Mouse (Mus musculus) CH12.LX (cell line): ENCODE data around the gene Gm10644. TPM values are rescaled to one million over a fixed set of nuclear protein-coding genes. Genes with fewer than 3 reads are reported as not detected.

ENCODE experiments used
- DNase-seq: peaks from one replicate; pipeline ENCODE4 v3.0.0-alpha.2; 2013; ENCODE audit errors: extremely low read depth
- H3K27ac ChIP-seq: 2 replicates; pipeline ENCODE4 v1.5.1; 2012; ENCODE audit warnings: low read depth, mild to moderate bottlenecking, control low read depth, moderate library complexity; ENCODE audit not compliant: insufficient read depth
- H3K27me3 ChIP-seq: replicated peaks from 2 replicates; pipeline ENCODE3; 2012; ENCODE audit warnings: inconsistent platforms
- H3K36me3 ChIP-seq, 2 experiments: replicated peaks in 1 of 2; 2 replicates each; pipeline versions ENCODE3 to v1.6.1; 2012; ENCODE audit warnings: inconsistent platforms in 1 of 2, low read length in 1 of 2, mild to moderate bottlenecking in 1 of 2, mixed read lengths in 1 of 2, moderate library complexity in 1 of 2; ENCODE audit not compliant: control insufficient read depth in 1 of 2, insufficient read depth in 1 of 2
- H3K4me1 ChIP-seq, 2 experiments: 2 replicates each; pipeline ENCODE4 v1.6.1; 2012; ENCODE audit warnings: inconsistent platforms in 1 of 2, moderate library complexity in 1 of 2; ENCODE audit not compliant: insufficient read depth in 2 of 2, control insufficient read depth in 1 of 2
- H3K4me2 ChIP-seq: 2 replicates; pipeline ENCODE4 v1.6.1; 2012; ENCODE audit warnings: low read depth, mild to moderate bottlenecking, control low read depth; ENCODE audit not compliant: poor library complexity, insufficient read depth, severe bottlenecking
- H3K4me3 ChIP-seq, 3 experiments: fragments of 150-350 bp in 1 of 3; sonication (generic) in 1 of 3; replicated peaks in 1 of 3; 2 replicates each; pipeline versions ENCODE3 to v1.5.1; 2011 to 2012; ENCODE audit warnings: low read depth in 2 of 3, low read length in 2 of 3, mild to moderate bottlenecking in 2 of 3, moderate library complexity in 2 of 3, control low read depth in 1 of 3, improper control_type of control experiment in 1 of 3, inconsistent platforms in 1 of 3, mixed read lengths in 1 of 3; ENCODE audit not compliant: poor library complexity in 1 of 3
- H3K79me2 ChIP-seq: replicated peaks from 2 replicates; pipeline ENCODE4 v1.6.1; 2012; ENCODE audit warnings: mild to moderate bottlenecking, moderate library complexity; ENCODE audit not compliant: control insufficient read depth, poor library complexity, insufficient read depth, severe bottlenecking; ENCODE audit errors: extremely low read depth
- H3K9ac ChIP-seq: 2 replicates; pipeline ENCODE4 v1.6.1; 2012; ENCODE audit warnings: low read depth, mild to moderate bottlenecking, control low read depth, moderate library complexity; ENCODE audit not compliant: insufficient read depth
- H3K9me3 ChIP-seq: replicated peaks from 2 replicates; pipeline ENCODE3; 2012; ENCODE audit warnings: low read length, inconsistent platforms, mixed read lengths
- BHLHE40 ChIP-seq: IDR thresholded peaks from 2 replicates; pipeline ENCODE4 v1.6.1; 2011; ENCODE audit warnings: mild to moderate bottlenecking, low read depth, low read length, improper control_type of control experiment
- CHD1 ChIP-seq: IDR thresholded peaks from 2 replicates; pipeline ENCODE4 v1.6.1; 2012; ENCODE audit warnings: low read depth, low read length, improper control_type of control experiment, inconsistent platforms
- CHD2 ChIP-seq: IDR thresholded peaks from 2 replicates; pipeline ENCODE4 v1.6.1; 2011; ENCODE audit warnings: low read length, improper control_type of control experiment
- CTCF ChIP-seq, 2 experiments: IDR thresholded peaks in 1 of 2; conservative IDR thresholded peaks in 1 of 2; 2 replicates each; pipeline ENCODE4 v1.5.1; 2011 to 2012; ENCODE audit warnings: low read depth in 2 of 2, low read length in 2 of 2, improper control_type of control experiment in 1 of 2, inconsistent platforms in 1 of 2, mild to moderate bottlenecking in 1 of 2, moderate library complexity in 1 of 2
- E2F4 ChIP-seq: IDR thresholded peaks from 2 replicates; pipeline ENCODE4 v1.6.1; 2011; ENCODE audit warnings: low read depth, low read length, improper control_type of control experiment; ENCODE audit not compliant: insufficient replicate concordance
- ELF1 ChIP-seq: IDR thresholded peaks from 2 replicates; pipeline ENCODE4 v1.6.1; 2014; ENCODE audit warnings: low read depth, mild to moderate bottlenecking, inconsistent platforms, low read length, improper control_type of control experiment
- EP300 ChIP-seq: IDR thresholded peaks from 2 replicates; pipeline ENCODE4 v1.6.1; 2011; ENCODE audit warnings: low read length, improper control_type of control experiment
- GABPA ChIP-seq: IDR thresholded peaks from 2 replicates; pipeline ENCODE4 v1.6.1; 2012; ENCODE audit warnings: low read depth, low read length, improper control_type of control experiment, inconsistent platforms; ENCODE audit not compliant: insufficient replicate concordance
- JUN ChIP-seq: IDR thresholded peaks from 2 replicates; pipeline ENCODE4 v1.6.1; 2011; ENCODE audit warnings: low read depth, mild to moderate bottlenecking, low read length, improper control_type of control experiment, moderate library complexity; ENCODE audit not compliant: insufficient read depth
- JUND ChIP-seq: conservative IDR thresholded peaks from 2 replicates; pipeline ENCODE4 v1.6.1; 2011; ENCODE audit warnings: low read depth, low read length, improper control_type of control experiment
- KAT2A ChIP-seq: IDR thresholded peaks from 2 replicates; pipeline ENCODE4 v1.6.1; 2012; ENCODE audit warnings: low read length, improper control_type of control experiment, inconsistent platforms; ENCODE audit not compliant: insufficient replicate concordance
- MAFK ChIP-seq: IDR thresholded peaks from 2 replicates; pipeline ENCODE4 v1.6.1; 2011; ENCODE audit warnings: low read length, improper control_type of control experiment; ENCODE audit not compliant: insufficient replicate concordance
- MEF2A ChIP-seq: IDR thresholded peaks from 2 replicates; pipeline ENCODE4 v1.6.1; 2014; ENCODE audit warnings: low read depth, mild to moderate bottlenecking, inconsistent platforms, low read length, improper control_type of control experiment, borderline replicate concordance
- MXI1 ChIP-seq: IDR thresholded peaks from 2 replicates; pipeline ENCODE4 v1.6.1; 2011; ENCODE audit warnings: mild to moderate bottlenecking, low read depth, low read length, improper control_type of control experiment
- MYC ChIP-seq: IDR thresholded peaks from 2 replicates; pipeline ENCODE4 v1.6.1; 2011; ENCODE audit warnings: low read depth, mild to moderate bottlenecking, improper control_type of control experiment, low read length
- NELFE ChIP-seq: IDR thresholded peaks from 2 replicates; pipeline ENCODE4 v1.6.1; 2011; ENCODE audit warnings: low read depth, low read length, improper control_type of control experiment
- NRF1 ChIP-seq: IDR thresholded peaks from 2 replicates; pipeline ENCODE4 v1.6.1; 2014; ENCODE audit warnings: low read depth, mild to moderate bottlenecking, inconsistent platforms, low read length, improper control_type of control experiment, moderate library complexity
- PAX5 ChIP-seq: IDR thresholded peaks from 2 replicates; pipeline ENCODE4 v1.6.1; 2012; ENCODE audit warnings: low read length, inconsistent platforms, mixed read lengths
- POLR2A ChIP-seq: IDR thresholded peaks from 2 replicates; pipeline ENCODE4 v1.6.1; 2011; ENCODE audit warnings: low read depth, mild to moderate bottlenecking, improper control_type of control experiment, low read length
- POLR2AphosphoS2 ChIP-seq: IDR thresholded peaks from 2 replicates; pipeline ENCODE4 v1.6.1; 2011; ENCODE audit warnings: low read depth, low read length, improper control_type of control experiment
- RAD21 ChIP-seq: IDR thresholded peaks from 2 replicates; pipeline ENCODE4 v1.6.1; 2011; ENCODE audit warnings: low read depth, mild to moderate bottlenecking, low read length, improper control_type of control experiment, moderate library complexity
- RCOR1 ChIP-seq: conservative IDR thresholded peaks from 2 replicates; pipeline ENCODE4 v1.6.1; 2012; ENCODE audit warnings: low read depth, mild to moderate bottlenecking, inconsistent platforms, low read length, improper control_type of control experiment
- SMC3 ChIP-seq: IDR thresholded peaks from 2 replicates; pipeline ENCODE4 v1.6.1; 2011; ENCODE audit warnings: low read depth, low read length, improper control_type of control experiment
- TBP ChIP-seq: conservative IDR thresholded peaks from 2 replicates; pipeline ENCODE4 v1.6.1; 2011; ENCODE audit warnings: low read depth, low read length, improper control_type of control experiment
- TCF12 ChIP-seq: IDR thresholded peaks from 2 replicates; pipeline ENCODE4 v1.6.1; 2014; ENCODE audit warnings: low read depth, mild to moderate bottlenecking, inconsistent platforms, low read length, improper control_type of control experiment
- UBTF ChIP-seq: IDR thresholded peaks from 2 replicates; pipeline ENCODE4 v1.6.1; 2012; ENCODE audit warnings: low read depth, mild to moderate bottlenecking, inconsistent platforms, low read length, improper control_type of control experiment, moderate library complexity
- USF1 ChIP-seq: IDR thresholded peaks from 2 replicates; pipeline ENCODE4 v1.6.1; 2014; ENCODE audit warnings: low read depth, mild to moderate bottlenecking, inconsistent platforms, low read length, improper control_type of control experiment
- USF2 ChIP-seq: conservative IDR thresholded peaks from 2 replicates; pipeline ENCODE4 v1.6.1; 2011; ENCODE audit warnings: low read depth, low read length, improper control_type of control experiment
- ZC3H11A ChIP-seq: IDR thresholded peaks from 2 replicates; pipeline ENCODE4 v1.6.1; 2012; ENCODE audit warnings: low read depth, mild to moderate bottlenecking, inconsistent platforms, low read length, improper control_type of control experiment
- ZKSCAN1 ChIP-seq: IDR thresholded peaks from 2 replicates; pipeline ENCODE4 v1.6.1; 2012; ENCODE audit warnings: low read depth, inconsistent platforms, low read length, improper control_type of control experiment, borderline replicate concordance
- ZMIZ1 ChIP-seq: IDR thresholded peaks from 2 replicates; pipeline ENCODE4 v1.6.1; 2012; ENCODE audit warnings: low read depth, mild to moderate bottlenecking, inconsistent platforms, low read length, improper control_type of control experiment
- dilution Hi-C: fragments of 300-500 bp; cut with MboI; formaldehyde crosslinking; loops from 2 replicates; pipeline ENCODE4 v1.14.3; 2020; ENCODE audit warnings: low sequenced_read_pairs; ENCODE audit not compliant: extremely low pct_unique_long_range_greater_than_20kb, extremely low pct_ligation_motif_present
- in situ Hi-C: fragments of 300-500 bp; cut with MboI; formaldehyde crosslinking; loops from 3 replicates; pipeline ENCODE4 v1.14.3; 2019; ENCODE audit warnings: low sequenced_read_pairs, low pct_ligation_motif_present, low pct_unique_long_range_greater_than_20kb, mixed read lengths
- polyA plus RNA-seq: library from polyadenylated mRNA; unstranded; fragments of >175 nt; gene quantifications from 2 replicates; pipeline ENCODE4 v1.2.1, GENCODE M21; 2012; ENCODE audit warnings: low read depth; ENCODE audit not compliant: insufficient read length
- total RNA-seq, 2 experiments: library from RNA; depleted of rRNA; stranded (reverse); fragments of 300-350 nt in 1 of 2; fragments of >200 nt in 1 of 2; gene quantifications; 2 replicates each; pipeline ENCODE4 v1.2.3; 2012 to 2014

The Gm10644 gene
- total and polyA plus RNA-seq, 3 experiments, result 0.44 to 1.7 (median 0.58) TPM

DNA sequence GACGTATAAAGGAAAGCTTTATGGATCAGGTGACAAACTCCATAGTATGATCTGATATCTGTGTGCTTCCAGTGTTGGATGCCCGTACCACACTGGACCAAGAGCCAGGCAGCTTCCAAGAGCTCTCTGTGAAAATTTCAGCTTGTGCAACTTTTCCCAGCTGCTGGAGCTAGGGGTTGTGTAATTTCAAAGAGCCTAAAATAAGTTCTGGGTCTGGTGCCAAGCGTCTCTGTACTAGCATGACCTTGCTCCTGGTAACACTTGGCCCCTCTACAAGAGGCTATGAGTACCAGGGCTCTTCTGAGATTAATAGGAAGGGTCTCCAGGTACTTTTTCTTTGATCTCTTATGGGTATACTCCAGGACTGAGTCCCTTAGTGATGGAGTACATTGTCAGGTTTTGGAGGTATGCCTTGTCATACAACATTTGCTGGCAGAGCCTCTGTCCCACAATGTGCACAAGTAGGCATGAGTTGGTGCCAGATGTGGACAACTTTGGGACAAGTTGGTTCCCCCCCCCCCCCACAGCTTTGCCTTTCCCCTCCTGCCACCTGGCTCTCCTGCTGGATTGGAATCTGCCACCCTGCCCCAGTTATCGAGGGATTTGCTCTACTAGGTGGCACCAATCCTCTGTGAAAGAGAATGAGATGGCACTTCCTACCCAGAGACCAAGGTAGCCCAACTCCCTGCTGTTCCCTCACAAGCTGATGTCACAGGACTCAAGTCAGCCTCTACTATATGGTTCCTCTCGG lies 9.2 kb upstream of the Gm10644 start:
- Histone ChIP-seq H3K36me3 (peaks cover 35 to 91% of the 10 kb centered on the region in 2 experiments), H3K9me3 (no peaks in the 10 kb centered on the region), H3K4me2 (no peak overlapping the region), H3K27ac (no peak overlapping the region), H3K4me3 (no peak overlapping the region), H3K79me2 (peaks cover 19% of the 10 kb centered on the region), H3K9ac (no peak overlapping the region), H3K4me1 (no peaks in the 10 kb centered on the region; a peak in 1 of 4 replicates), H3K27me3 (no peaks in the 10 kb centered on the region)
- DNase-seq, result no peak
- dilution Hi-C loops (no loop called here), in situ Hi-C loops (no loop called here)
- TF ChIP-seq NELFE (no peak), UBTF (no peak), USF1 (no peak), ELF1 (no peak), RAD21 (no peak)

GRCm38 (mm10) chr8:83956789-83957188 lies 1.8 kb upstream of the Gm10644 start:
- Histone ChIP-seq H3K27ac (no peak overlapping the region), H3K79me2 (peaks cover 32% of the 10 kb centered on the region), H3K9ac (peak overlapping the region; percentile 63; the same call in 1 of the 2 replicates), H3K4me2 (peak overlapping the region; percentile 84), H3K4me1 (peaks cover 0 to 22% of the 10 kb centered on the region in 2 experiments; a peak in 2 of 4 replicates), H3K36me3 (peaks cover 0 to 32% of the 10 kb centered on the region in 2 experiments), H3K4me3 (peak overlapping the region; percentile 72 to 89 (median 87)), H3K9me3 (no peaks in the 10 kb centered on the region), H3K27me3 (no peaks in the 10 kb centered on the region)
- peak; percentile 78 for DNase-seq
- in situ Hi-C loops, result loop anchor here (10.0 kb wide), 2 partner anchors 62 to 172 kb away; no protein-coding TSS in a partner anchor
- dilution Hi-C loops, result no loop called here
- TF ChIP-seq ZMIZ1 (no peak), RAD21 (peak; percentile 51), MEF2A (no peak), JUN (no peak), EP300 (no peak), BHLHE40 (0 out of 2 replicates have a peak, but pooled peaks have one; percentile 11), MYC (0 out of 2 replicates have a peak, but pooled peaks have one; percentile 40), MAFK (no peak), TCF12 (peak; percentile 36; the same call in 1 of the 2 replicates), GABPA (no peak), NELFE (0 out of 2 replicates have a peak, but pooled peaks have one; percentile 6), KAT2A (no peak), USF1 (no peak), ZKSCAN1 (no peak), RCOR1 (no peak), POLR2A (no peak), CHD2 (0 out of 2 replicates have a peak, but pooled peaks have one; percentile 25), SMC3 (peak; percentile 65), PAX5 (no peak), USF2 (no peak), ZC3H11A (no peak), JUND (no peak), POLR2AphosphoS2 (no peak), MXI1 (peak; percentile 77; the same call in 1 of the 2 replicates), NRF1 (0 out of 2 replicates have a peak, but pooled peaks have one; percentile 13), CTCF (conservative IDR thresholded peaks at IDR 0.05 in 1 of 2, IDR thresholded peaks at IDR 0.05 in 1 of 2; ENCODE audit: low read depth in 2 of 2, low read length in 2 of 2) (peak in 1 of 2 experiments; percentile 67; a peak in 2 of 4 replicates), TBP (no peak), CHD1 (no peak), E2F4 (no peak), UBTF (no peak)
